ENCODE assay signal across 22 mouse cellular contexts in genomic region chr7:125117173-125117572, GRCm38 (mm10).
DNase-seq lines count a peak whose midpoint lies in the region; ATAC-seq lines count a peak whose summit lies in the region.
"Had no signal": no experiment of that assay in that cellular context is flagged by ENCODE, and none has a peak within 500 bp of the region (broad histone marks: within the 10 kb centered on the region; RNA-seq: fewer than 3 reads in every experiment).

No protein-coding gene starts in this region.

- H3K27me3 ChIP-seq in intestine, embryonic 16.5 days (replicated peaks; ENCODE audit: control insufficient read depth, insufficient read depth, low read length), result no peaks in the 10 kb centered on the region
- H3K27me3 ChIP-seq: heart, embryonic 12.5 days; limb, embryonic 13.5 days; neural tube, embryonic 13.5 days; Patski; stomach, embryonic 15.5 days had no signal

- H3K4me1 ChIP-seq in intestine, embryonic 16.5 days (ENCODE audit: control insufficient read depth, insufficient read depth, low read length), result no peaks in the 10 kb centered on the region
- H3K4me1 ChIP-seq: heart, embryonic 12.5 days; limb, embryonic 13.5 days; neural tube, embryonic 13.5 days; stomach, embryonic 15.5 days had no signal

- 61% methylated on average over 8 of the region's 8 CpGs for WGBS in intestine, embryonic 16.5 days

- H3K36me3 ChIP-seq in intestine, embryonic 16.5 days (ENCODE audit: control insufficient read depth, insufficient read depth, low read length), result no peaks in the 10 kb centered on the region
- H3K36me3 ChIP-seq: heart, embryonic 12.5 days; limb, embryonic 13.5 days; neural tube, embryonic 13.5 days; stomach, embryonic 15.5 days had no signal

- peak; percentile 78 for ATAC-seq in frontal cortex, adult (ENCODE audit: low TSS enrichment)
- ATAC-seq in intestine, embryonic 16.5 days, result no peak
- ATAC-seq: hindbrain, postnatal 0 days; Patski had no signal

- H3K27ac ChIP-seq in intestine, embryonic 16.5 days (ENCODE audit: low read length), result no peak overlapping the region
- H3K27ac ChIP-seq: hindbrain, postnatal 0 days; limb, embryonic 13.5 days; neural tube, embryonic 13.5 days; stomach, embryonic 15.5 days had no signal

- H3K4me2 ChIP-seq in intestine, embryonic 16.5 days (ENCODE audit: low read depth, low read length), result no peak overlapping the region
- H3K4me2 ChIP-seq: heart, embryonic 12.5 days; limb, embryonic 13.5 days; midbrain, embryonic 11.5 days; neural tube, embryonic 13.5 days; stomach, embryonic 15.5 days had no signal

- H3K4me3 ChIP-seq in intestine, embryonic 16.5 days (ENCODE audit: low read length), result no peak overlapping the region
- H3K4me3 ChIP-seq: heart, embryonic 12.5 days; limb, embryonic 13.5 days; neural tube, embryonic 13.5 days; stomach, embryonic 15.5 days had no signal

- peak; percentile 19 for DNase-seq in layer of hippocampus, adult 9-11 months
- DNase-seq in layer of hippocampus, adult 8-10 months (ENCODE audit: low spot score in 2 of 2), result no peak
- DNase-seq in frontal cortex, postnatal 36 days (ENCODE audit: low spot score in 2 of 2), result peak; percentile 45 to 76
- peak; percentile 43 to 76 for DNase-seq in right cerebral cortex, postnatal 10 days (ENCODE audit: low spot score in 2 of 2)
- DNase-seq in adrenal gland, postnatal 10 days, result no peak
- no peak for DNase-seq in urinary bladder, postnatal 25 days (ENCODE audit: low spot score)
- DNase-seq: adrenal gland, postnatal 36 days; cerebellum, postnatal 10 days; heart, postnatal 4 days; kidney, adult 2 months; kidney, postnatal 14 days; lung, postnatal 4 days; thymus, postnatal 14 days had no signal

- H3K9me3 ChIP-seq in intestine, embryonic 16.5 days (ENCODE audit: control insufficient read depth, low read length), result no peaks in the 10 kb centered on the region
- H3K9me3 ChIP-seq: heart, embryonic 12.5 days; limb, embryonic 13.5 days; neural tube, embryonic 13.5 days; stomach, embryonic 15.5 days had no signal

- H3K9ac ChIP-seq in intestine, embryonic 16.5 days (ENCODE audit: low read depth, low read length), result no peak overlapping the region
- H3K9ac ChIP-seq: heart, embryonic 12.5 days; limb, embryonic 13.5 days; neural tube, embryonic 13.5 days; stomach, embryonic 15.5 days had no signal

Comparison
In these comparisons a context has a peak if more than half of its experiments do, and no peak if none do; other contexts are left out.
1. DNase-seq: peak in layer of hippocampus, adult 9-11 months (single experiment), frontal cortex, postnatal 36 days (2 of 2) and right cerebral cortex, postnatal 10 days (2 of 2); none in layer of hippocampus, adult 8-10 months (0 of 2), adrenal gland, postnatal 10 days (single experiment) and urinary bladder, postnatal 25 days (single experiment).